7 mouse cellular contexts compared by ENCODE assay signal in the genomic region with DNA sequence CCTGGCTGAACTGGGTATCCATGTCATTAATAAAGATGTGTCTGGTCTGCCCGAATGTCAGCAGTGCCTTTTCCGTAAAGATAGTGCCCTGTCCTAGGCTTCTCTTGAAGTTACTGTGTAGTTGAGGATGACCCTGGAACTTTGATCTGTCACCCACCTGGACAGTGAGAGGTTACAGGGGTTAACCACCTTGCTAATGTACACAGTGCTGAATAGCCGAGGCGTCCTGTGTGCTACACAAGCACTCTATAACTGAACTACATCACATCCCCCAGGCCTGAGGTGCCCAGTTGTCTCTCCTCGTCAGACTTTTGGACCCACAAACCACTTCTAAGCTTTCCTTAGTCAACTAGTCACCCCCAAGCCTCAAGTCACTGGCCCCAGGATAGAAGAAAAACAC. TPM values are rescaled to one million over a fixed set of nuclear protein-coding genes. Genes with fewer than 3 reads are reported as not detected.
DNase-seq lines count a peak whose midpoint lies in the region; ATAC-seq and TF ChIP-seq lines count a peak whose summit lies in the region.

No protein-coding gene starts in this region.

- peak overlapping the region; percentile 100 for H3K4me2 ChIP-seq in forebrain, embryonic 13.5 days
- H3K4me2 ChIP-seq in limb, embryonic 14.5 days (replicated peaks; ENCODE audit: low read depth, low read length, severe bottlenecking), result peak overlapping the region; percentile 98
- peak overlapping the region; percentile 98 for H3K4me2 ChIP-seq in stomach, embryonic 15.5 days

- no peaks in the 10 kb centered on the region for H3K9me3 ChIP-seq in megakaryocyte, embryonic 14.5 days
- H3K9me3 ChIP-seq in forebrain, embryonic 13.5 days (replicated peaks), result no peaks in the 10 kb centered on the region
- no peaks in the 10 kb centered on the region for H3K9me3 ChIP-seq in limb, embryonic 14.5 days (ENCODE audit: control insufficient read depth, low read length)
- H3K9me3 ChIP-seq in stomach, embryonic 15.5 days, result no peaks in the 10 kb centered on the region

- ATAC-seq in megakaryocyte, adult 5-6 weeks (ENCODE audit: poor library complexity, severe bottlenecking), result no peak
- ATAC-seq in forebrain, embryonic 13.5 days, result no peak
- ATAC-seq in limb, embryonic 14.5 days (ENCODE audit: low FRiP score, low read depth), result no peak
- no peak for ATAC-seq in stomach, embryonic 15.5 days (ENCODE audit: insufficient read depth, low FRiP score, low read depth)

- DNase-seq in limb, embryonic 14.5 days (ENCODE audit: low spot score), result no peak
- DNase-seq in adrenal gland, postnatal 25 days, result no peak
- no peak for DNase-seq in frontal cortex, postnatal 10 days (ENCODE audit: low spot score in 2 of 2)

- 72% methylated on average over 5 of the region's 5 CpGs for WGBS in forebrain, embryonic 13.5 days
- WGBS in limb, embryonic 14.5 days, result 67% methylated on average over 5 of the region's 5 CpGs
- 37% methylated on average over 5 of the region's 5 CpGs for WGBS in stomach, embryonic 15.5 days

- H3K27me3 ChIP-seq in megakaryocyte, embryonic 14.5 days (replicated peaks), result no peaks in the 10 kb centered on the region
- H3K27me3 ChIP-seq in forebrain, embryonic 13.5 days, result no peaks in the 10 kb centered on the region
- no peaks in the 10 kb centered on the region for H3K27me3 ChIP-seq in limb, embryonic 14.5 days (ENCODE audit: control insufficient read depth, insufficient read depth, low read length)
- no peaks in the 10 kb centered on the region for H3K27me3 ChIP-seq in stomach, embryonic 15.5 days (replicated peaks)

- H3K9ac ChIP-seq in forebrain, embryonic 13.5 days, result peak overlapping the region; percentile 99
- peak overlapping the region; percentile 90 for H3K9ac ChIP-seq in limb, embryonic 14.5 days (ENCODE audit: low read depth, low read length, severe bottlenecking)
- peak overlapping the region; percentile 94; the same call in 1 of the 2 replicates for H3K9ac ChIP-seq in stomach, embryonic 15.5 days

- H3K4me1 ChIP-seq in megakaryocyte, embryonic 14.5 days, result peaks cover 59% of the 10 kb centered on the region
- peaks cover 54% of the 10 kb centered on the region for H3K4me1 ChIP-seq in forebrain, embryonic 13.5 days
- H3K4me1 ChIP-seq in limb, embryonic 14.5 days (ENCODE audit: control insufficient read depth, insufficient read depth, low read length), result peaks cover 26% of the 10 kb centered on the region
- peaks cover 36% of the 10 kb centered on the region for H3K4me1 ChIP-seq in stomach, embryonic 15.5 days

- H3K36me3 ChIP-seq in megakaryocyte, embryonic 14.5 days (replicated peaks; ENCODE audit: low read length), result peaks cover 23% of the 10 kb centered on the region
- peaks cover 18% of the 10 kb centered on the region for H3K36me3 ChIP-seq in forebrain, embryonic 13.5 days (ENCODE audit: poor library complexity, severe bottlenecking)
- H3K36me3 ChIP-seq in limb, embryonic 14.5 days (ENCODE audit: control insufficient read depth, insufficient read depth, low read length), result peaks cover 18% of the 10 kb centered on the region; the same call in 1 of the 2 replicates
- peaks cover 3% of the 10 kb centered on the region; the same call in 1 of the 2 replicates for H3K36me3 ChIP-seq in stomach, embryonic 15.5 days

- peak overlapping the region; percentile 97 for H3K4me3 ChIP-seq in megakaryocyte, embryonic 14.5 days (replicated peaks)
- peak overlapping the region; percentile 89 for H3K4me3 ChIP-seq in forebrain, embryonic 13.5 days
- H3K4me3 ChIP-seq in limb, embryonic 14.5 days (replicated peaks; ENCODE audit: low read length), result peak overlapping the region; percentile 83
- H3K4me3 ChIP-seq in stomach, embryonic 15.5 days (replicated peaks), result peak overlapping the region; percentile 93

- no peak for TF ChIP-seq POLR2A in limb, embryonic 14.5 days (IDR thresholded peaks at IDR 0.05; ENCODE audit: borderline replicate concordance, extremely low read depth, insufficient read depth, insufficient read length)

- H3K27ac ChIP-seq in forebrain, embryonic 13.5 days, result no peak overlapping the region
- H3K27ac ChIP-seq in limb, embryonic 14.5 days (replicated peaks; ENCODE audit: low read depth, low read length), result no peak overlapping the region
- peak overlapping the region; percentile 95 for H3K27ac ChIP-seq in stomach, embryonic 15.5 days

RNA-seq across cellular contexts. Expression of a gene that starts 1.4 kb away (rescaled TPM):
- 39.7 and 64.8 TPM in 2 replicates for polyA plus RNA-seq in megakaryocyte, embryonic 14.5 days (2012; ENCODE audit: insufficient read depth, low replicate concordance)
- total RNA-seq in megakaryocyte, adult 5-6 weeks (2015), result 8.9 and 10.0 TPM in 2 replicates
- 10.4 and 11.3 TPM in 2 replicates for total RNA-seq in megakaryocyte, adult 5-6 weeks (2017)
- polyA plus RNA-seq in forebrain, embryonic 13.5 days (2015; fragmentation: Nextera tagmentation; extraction: Ambion mirVana), result 31.1 and 33.7 TPM in 2 replicates
- polyA plus RNA-seq in limb, embryonic 14.5 days (2012; rRNA removed), result 32.0 and 41.5 TPM in 2 replicates
- 36.5 and 37.0 TPM in 2 replicates for polyA plus RNA-seq in limb, embryonic 14.5 days (2014; fragmentation: Nextera tagmentation; extraction: Ambion mirVana)
- polyA plus RNA-seq in stomach, embryonic 15.5 days (2015; fragmentation: Nextera tagmentation; extraction: Ambion mirVana), result 34.6 and 36.6 TPM in 2 replicates
- 34.6 TPM in 2 replicates for total RNA-seq in adrenal gland, postnatal 25 days (2021)

RNA-seq across cellular contexts. Expression of a gene that starts 4.8 kb away (rescaled TPM):
- 3,425 and 5,919 TPM in 2 replicates for polyA plus RNA-seq in megakaryocyte, embryonic 14.5 days (2012; ENCODE audit: insufficient read depth, low replicate concordance)
- total RNA-seq in megakaryocyte, adult 5-6 weeks (2015), result 2,056 and 2,077 TPM in 2 replicates
- total RNA-seq in megakaryocyte, adult 5-6 weeks (2017), result 1,670 and 1,985 TPM in 2 replicates
- polyA plus RNA-seq in forebrain, embryonic 13.5 days (2015; fragmentation: Nextera tagmentation; extraction: Ambion mirVana), result 677 and 758 TPM in 2 replicates
- 1,573 and 1,838 TPM in 2 replicates for polyA plus RNA-seq in limb, embryonic 14.5 days (2012; rRNA removed)
- polyA plus RNA-seq in limb, embryonic 14.5 days (2014; fragmentation: Nextera tagmentation; extraction: Ambion mirVana), result 948 and 968 TPM in 2 replicates
- 625 and 772 TPM in 2 replicates for polyA plus RNA-seq in stomach, embryonic 15.5 days (2015; fragmentation: Nextera tagmentation; extraction: Ambion mirVana)
- total RNA-seq in adrenal gland, postnatal 25 days (2021), result 891 and 1,016 TPM in 2 replicates

RNA-seq across cellular contexts. Expression of a gene that starts 4.8 kb away (rescaled TPM):
- polyA plus RNA-seq in megakaryocyte, embryonic 14.5 days (2012; ENCODE audit: insufficient read depth, low replicate concordance), result 19.0 and 54.3 TPM in 2 replicates
- 28.7 and 35.8 TPM in 2 replicates for total RNA-seq in megakaryocyte, adult 5-6 weeks (2015)
- total RNA-seq in megakaryocyte, adult 5-6 weeks (2017), result 31.0 and 33.0 TPM in 2 replicates
- 75.6 and 80.7 TPM in 2 replicates for polyA plus RNA-seq in forebrain, embryonic 13.5 days (2015; fragmentation: Nextera tagmentation; extraction: Ambion mirVana)
- 47.0 and 54.8 TPM in 2 replicates for polyA plus RNA-seq in limb, embryonic 14.5 days (2012; rRNA removed)
- polyA plus RNA-seq in limb, embryonic 14.5 days (2014; fragmentation: Nextera tagmentation; extraction: Ambion mirVana), result 75.3 and 75.5 TPM in 2 replicates
- 68.0 and 70.4 TPM in 2 replicates for polyA plus RNA-seq in stomach, embryonic 15.5 days (2015; fragmentation: Nextera tagmentation; extraction: Ambion mirVana)
- total RNA-seq in adrenal gland, postnatal 25 days (2021), result 65.2 and 65.7 TPM in 2 replicates

RNA-seq across cellular contexts. Expression of a gene that starts 5.8 kb away (rescaled TPM):
- 26.1 and 59.5 TPM in 2 replicates for polyA plus RNA-seq in megakaryocyte, embryonic 14.5 days (2012; ENCODE audit: insufficient read depth, low replicate concordance)
- 4.7 and 8.6 TPM in 2 replicates for total RNA-seq in megakaryocyte, adult 5-6 weeks (2015)
- 4.5 and 4.7 TPM in 2 replicates for total RNA-seq in megakaryocyte, adult 5-6 weeks (2017)
- polyA plus RNA-seq in forebrain, embryonic 13.5 days (2015; fragmentation: Nextera tagmentation; extraction: Ambion mirVana), result 28.3 and 30.3 TPM in 2 replicates
- polyA plus RNA-seq in limb, embryonic 14.5 days (2012; rRNA removed), result 43.8 and 59.6 TPM in 2 replicates
- polyA plus RNA-seq in limb, embryonic 14.5 days (2014; fragmentation: Nextera tagmentation; extraction: Ambion mirVana), result 15.5 and 18.8 TPM in 2 replicates
- 27.7 and 30.0 TPM in 2 replicates for polyA plus RNA-seq in stomach, embryonic 15.5 days (2015; fragmentation: Nextera tagmentation; extraction: Ambion mirVana)
- 59.9 and 66.0 TPM in 2 replicates for total RNA-seq in adrenal gland, postnatal 25 days (2021)

RNA-seq across cellular contexts. Expression of a gene that starts 14.6 kb away (rescaled TPM):
- 23.5 and 35.2 TPM in 2 replicates for polyA plus RNA-seq in megakaryocyte, embryonic 14.5 days (2012; ENCODE audit: insufficient read depth, low replicate concordance)
- total RNA-seq in megakaryocyte, adult 5-6 weeks (2015), result 49.2 and 58.3 TPM in 2 replicates
- 72.9 and 78.7 TPM in 2 replicates for total RNA-seq in megakaryocyte, adult 5-6 weeks (2017)
- polyA plus RNA-seq in forebrain, embryonic 13.5 days (2015; fragmentation: Nextera tagmentation; extraction: Ambion mirVana), result 70.7 and 85.7 TPM in 2 replicates
- polyA plus RNA-seq in limb, embryonic 14.5 days (2012; rRNA removed), result 81.6 and 95.9 TPM in 2 replicates
- 51.9 and 60.5 TPM in 2 replicates for polyA plus RNA-seq in limb, embryonic 14.5 days (2014; fragmentation: Nextera tagmentation; extraction: Ambion mirVana)
- 69.1 and 70.0 TPM in 2 replicates for polyA plus RNA-seq in stomach, embryonic 15.5 days (2015; fragmentation: Nextera tagmentation; extraction: Ambion mirVana)
- total RNA-seq in adrenal gland, postnatal 25 days (2021), result 68.8 and 80.9 TPM in 2 replicates
